Mouse (Mus musculus): ENCODE measurements around the gene Trp53. TPM values are rescaled to one million over a fixed set of nuclear protein-coding genes. Genes with fewer than 3 reads are reported as not detected.
A peak's percentile ranks its signal among the peaks of the same experiment; 100 is the strongest.

Gene Trp53
- polyA plus RNA-seq, 1 experiment from 2014 or later: 140 TPM

- Histone ChIP-seq H3K36me3 (peaks cover 39% of the 10 kb centered on the region), H3K4me2 (replicated peaks) (no peak overlapping the region), H3K27me3 (replicated peaks) (no peaks in the 10 kb centered on the region), H3K9ac (no peak overlapping the region), H3K4me1 (replicated peaks) (no peaks in the 10 kb centered on the region), H3K9me3 (no peaks in the 10 kb centered on the region), H3K27ac (no peak overlapping the region), H3K4me3 (replicated peaks) (no peak overlapping the region)
- 89% methylated on average over 22 of the region's 22 CpGs for WGBS
- no peak for ATAC-seq
These were observed 9.2 kb downstream of the Trp53 start for GRCm38 (mm10) chr11:69589207-69589834.

- peaks cover 39% of the 10 kb centered on the region for H3K36me3 ChIP-seq
- WGBS: 95% methylated on average over 8 of the region's 8 CpGs
These were observed 10.5 kb downstream of the Trp53 start for GRCm38 (mm10) chr11:69590622-69591021.

GRCm38 (mm10) chr11:69591424-69591823 is 11.3 kb downstream of the Trp53 start:
- Histone ChIP-seq H3K4me1 (replicated peaks) (no peaks in the 10 kb centered on the region), H3K27me3 (replicated peaks) (no peaks in the 10 kb centered on the region), H3K27ac (no peak overlapping the region), H3K36me3 (peaks cover 39% of the 10 kb centered on the region), H3K9me3 (no peaks in the 10 kb centered on the region), H3K9ac (no peak overlapping the region), H3K4me3 (replicated peaks) (no peak overlapping the region), H3K4me2 (replicated peaks) (no peak overlapping the region)
- no peak for ATAC-seq
- 87% methylated on average over 3 of the region's 3 CpGs for WGBS

More at GRCm38 (mm10) chr11:69590622-69591021, 10.5 kb downstream of the Trp53 start:
- Histone ChIP-seq H3K27me3 (replicated peaks) (no peaks in the 10 kb centered on the region), H3K4me1 (replicated peaks) (no peaks in the 10 kb centered on the region), H3K9me3 (no peaks in the 10 kb centered on the region), H3K27ac (no peak overlapping the region), H3K9ac (no peak overlapping the region), H3K4me2 (replicated peaks) (no peak overlapping the region), H3K4me3 (replicated peaks) (no peak overlapping the region)
- ATAC-seq: no peak

GRCm38 (mm10) chr11:69591899-69592637 is 11.9 kb downstream of the Trp53 start:
- Histone ChIP-seq H3K9ac (no peak overlapping the region), H3K4me3 (replicated peaks) (no peak overlapping the region), H3K4me1 (replicated peaks) (no peaks in the 10 kb centered on the region), H3K27me3 (replicated peaks) (no peaks in the 10 kb centered on the region), H3K4me2 (replicated peaks) (no peak overlapping the region), H3K36me3 (peaks cover 39% of the 10 kb centered on the region), H3K27ac (no peak overlapping the region), H3K9me3 (no peaks in the 10 kb centered on the region)
- no peak for ATAC-seq
- WGBS: 76% methylated on average over 7 of the region's 7 CpGs

GRCm38 (mm10) chr11:69592799-69593198 is 12.6 kb downstream of the Trp53 start:
- Histone ChIP-seq H3K27ac (no peak overlapping the region), H3K4me2 (replicated peaks) (no peak overlapping the region), H3K4me1 (replicated peaks) (no peaks in the 10 kb centered on the region), H3K9ac (no peak overlapping the region), H3K36me3 (peaks cover 33% of the 10 kb centered on the region), H3K4me3 (replicated peaks) (no peak overlapping the region), H3K9me3 (no peaks in the 10 kb centered on the region), H3K27me3 (replicated peaks) (no peaks in the 10 kb centered on the region)
- ATAC-seq: no peak
- WGBS: 82% methylated on average over 4 of the region's 4 CpGs

- H3K4me2 ChIP-seq (replicated peaks): no peak overlapping the region
- ATAC-seq: no peak
- 96% methylated on average over 6 of the region's 6 CpGs for WGBS
- H3K9me3 ChIP-seq: no peaks in the 10 kb centered on the region
- no peak overlapping the region for H3K27ac ChIP-seq
- no peaks in the 10 kb centered on the region for H3K27me3 ChIP-seq (replicated peaks)
- peaks cover 13% of the 10 kb centered on the region; the same call in 1 of the 2 replicates for H3K36me3 ChIP-seq
- H3K4me3 ChIP-seq (replicated peaks): no peak overlapping the region
- H3K4me1 ChIP-seq (replicated peaks): peaks cover 7% of the 10 kb centered on the region
- no peak overlapping the region for H3K9ac ChIP-seq
These were observed 14.7 kb downstream of the Trp53 start for GRCm38 (mm10) chr11:69594853-69595252.

DNA sequence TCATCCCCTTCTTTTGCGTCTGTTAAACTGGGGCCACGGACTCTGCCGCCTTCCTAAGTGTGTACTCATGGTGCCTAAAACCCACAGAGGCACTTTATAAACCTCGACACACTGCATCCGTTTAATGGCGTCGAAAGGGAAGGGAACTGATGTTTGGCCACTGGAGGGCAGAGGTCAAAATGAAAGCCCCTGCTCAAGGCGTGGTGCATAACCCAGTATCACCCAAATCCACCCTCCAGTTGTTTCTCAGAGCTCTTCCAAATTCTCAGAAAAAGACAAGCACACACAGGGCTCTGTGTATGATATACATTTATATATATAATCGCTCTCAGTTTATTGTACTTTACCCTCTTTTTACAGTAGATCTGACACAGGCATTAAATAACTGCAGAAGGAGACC is 19.3 kb downstream of the Trp53 start:
- 11% methylated on average over 9 of the region's 9 CpGs for WGBS
- ATAC-seq: no peak

DNA sequence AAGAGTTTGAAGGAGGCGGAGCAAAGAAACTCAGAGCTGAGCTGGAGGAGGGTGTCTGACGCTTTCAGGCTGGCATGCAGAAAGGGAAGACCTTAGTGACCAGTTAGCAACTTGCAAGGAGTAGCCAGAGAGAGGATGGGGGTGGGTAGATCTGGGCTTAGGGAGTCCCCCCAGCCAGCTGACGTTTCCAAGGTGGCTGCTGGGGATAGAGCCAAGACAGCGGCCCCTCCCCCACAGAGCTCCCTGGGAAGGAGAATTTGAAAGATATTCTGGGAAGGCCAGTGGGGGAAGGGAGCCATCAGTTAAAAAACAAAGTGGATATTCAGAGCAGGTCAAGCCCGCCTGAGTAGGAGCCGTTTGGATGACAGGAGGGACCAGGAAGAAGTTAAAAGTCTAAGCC is 19.9 kb downstream of the Trp53 start:
- Histone ChIP-seq H3K36me3 (no peaks in the 10 kb centered on the region), H3K27ac (peak overlapping the region; percentile 56; the same call in 1 of the 2 replicates), H3K9ac (no peak overlapping the region), H3K4me2 (replicated peaks) (peak overlapping the region; percentile 28), H3K9me3 (no peaks in the 10 kb centered on the region), H3K4me3 (replicated peaks) (no peak overlapping the region), H3K4me1 (replicated peaks) (peaks cover 40% of the 10 kb centered on the region), H3K27me3 (replicated peaks) (peaks cover 11% of the 10 kb centered on the region)
- ATAC-seq: peak; percentile 64
- 16% methylated on average over 6 of the region's 6 CpGs for WGBS

More for the DNA sequence above, 19.3 kb downstream of the Trp53 start:
- Histone ChIP-seq H3K9ac (no peak overlapping the region), H3K36me3 (no peaks in the 10 kb centered on the region), H3K9me3 (no peaks in the 10 kb centered on the region), H3K27me3 (replicated peaks) (peaks cover 8% of the 10 kb centered on the region; the same call in 1 of the 2 replicates), H3K4me2 (replicated peaks) (peak overlapping the region; percentile 28; the same call in 1 of the 2 replicates), H3K4me3 (replicated peaks) (no peak overlapping the region), H3K27ac (0 out of 2 replicates have a peak overlapping the region, but pooled peaks have one; percentile 14), H3K4me1 (replicated peaks) (peaks cover 36% of the 10 kb centered on the region)

DNA sequence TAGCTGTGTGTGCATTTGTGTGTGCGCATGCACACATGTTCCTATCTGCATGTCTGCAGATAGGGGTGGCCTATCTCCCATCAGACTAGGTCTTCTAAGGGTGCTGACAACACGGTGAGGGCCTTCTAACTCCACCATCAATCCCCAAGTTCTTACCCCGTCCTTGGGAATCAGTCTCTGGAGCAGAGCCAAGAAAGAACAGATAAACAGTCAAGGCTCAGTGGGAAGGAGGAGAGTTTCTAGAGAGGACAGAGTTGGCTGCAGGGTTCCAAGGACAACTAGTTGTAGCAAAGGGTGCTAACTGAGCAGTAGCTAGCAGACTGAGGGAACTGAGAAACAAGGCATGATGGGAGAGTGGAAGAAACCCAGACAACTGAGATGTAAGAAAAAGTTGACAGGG is 21.6 kb downstream of the Trp53 start:
- no peaks in the 10 kb centered on the region for H3K9me3 ChIP-seq
- no peak overlapping the region for H3K4me2 ChIP-seq (replicated peaks)
- H3K4me1 ChIP-seq (replicated peaks): peaks cover 50% of the 10 kb centered on the region
- no peak overlapping the region for H3K27ac ChIP-seq
- no peaks in the 10 kb centered on the region for H3K36me3 ChIP-seq
- no peak overlapping the region for H3K9ac ChIP-seq
- H3K27me3 ChIP-seq (replicated peaks): peaks cover 15% of the 10 kb centered on the region
- no peak overlapping the region for H3K4me3 ChIP-seq (replicated peaks)
- 57% methylated on average over 3 of the region's 3 CpGs for WGBS
- ATAC-seq: no peak

DNA sequence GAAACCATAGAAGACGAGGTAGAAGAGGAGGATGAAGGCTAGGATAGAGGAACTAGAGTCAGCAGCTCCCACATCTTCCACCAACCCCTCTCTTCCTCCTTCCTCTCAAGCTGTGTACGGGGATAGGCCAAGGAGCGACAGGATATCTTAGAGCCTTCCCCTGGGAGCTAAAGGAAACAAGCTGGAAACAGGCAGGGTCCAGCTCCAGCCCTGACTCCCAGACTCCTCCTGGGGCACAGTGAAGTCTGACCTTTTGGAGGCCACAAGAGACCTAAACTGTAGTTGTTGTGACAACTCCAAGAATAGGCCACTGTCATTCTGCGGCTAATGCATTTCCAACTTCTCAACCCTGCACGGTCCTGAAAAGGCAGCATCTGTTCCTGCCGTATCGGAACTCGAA is 23.4 kb downstream of the Trp53 start:
- no peak overlapping the region for H3K27ac ChIP-seq
- ATAC-seq: no peak
- no peak overlapping the region for H3K9ac ChIP-seq
- 86% methylated on average over 8 of the region's 8 CpGs for WGBS
- peaks cover 50% of the 10 kb centered on the region for H3K4me1 ChIP-seq (replicated peaks)
- no peaks in the 10 kb centered on the region for H3K36me3 ChIP-seq
- H3K4me3 ChIP-seq (replicated peaks): no peak overlapping the region
- no peak overlapping the region for H3K4me2 ChIP-seq (replicated peaks)
- peaks cover 15% of the 10 kb centered on the region for H3K27me3 ChIP-seq (replicated peaks)
- H3K9me3 ChIP-seq: no peaks in the 10 kb centered on the region

DNA sequence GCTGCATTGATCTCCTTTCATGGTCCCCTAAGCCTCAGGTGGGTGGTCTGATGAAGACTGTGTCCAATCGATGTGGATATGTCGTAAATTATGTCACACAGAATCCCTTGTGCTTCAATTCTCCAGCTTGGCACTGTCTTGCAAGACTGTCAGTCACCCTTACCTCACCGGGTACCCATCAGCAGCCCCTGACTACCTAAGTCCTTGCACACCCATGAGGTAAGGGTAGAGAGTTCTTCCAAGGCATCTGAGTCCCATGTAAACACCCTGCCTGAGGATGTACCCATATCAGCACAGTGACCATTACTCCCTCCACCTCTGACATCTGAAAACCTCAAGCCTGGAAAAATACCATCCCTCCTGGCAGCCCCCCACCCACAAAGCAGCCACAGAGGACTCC is 24.2 kb downstream of the Trp53 start:
- H3K36me3 ChIP-seq: no peaks in the 10 kb centered on the region
- H3K27me3 ChIP-seq (replicated peaks): peaks cover 15% of the 10 kb centered on the region
- peak overlapping the region; percentile 59; the same call in 1 of the 2 replicates for H3K4me3 ChIP-seq (replicated peaks)
- peaks cover 47% of the 10 kb centered on the region for H3K4me1 ChIP-seq (replicated peaks)
- H3K27ac ChIP-seq: no peak overlapping the region
- 53% methylated on average over 3 of the region's 3 CpGs for WGBS
- H3K9me3 ChIP-seq: no peaks in the 10 kb centered on the region
- no peak for ATAC-seq
- H3K9ac ChIP-seq: no peak overlapping the region; the same call in 1 of the 2 replicates
- H3K4me2 ChIP-seq (replicated peaks): peak overlapping the region; percentile 100

DNA sequence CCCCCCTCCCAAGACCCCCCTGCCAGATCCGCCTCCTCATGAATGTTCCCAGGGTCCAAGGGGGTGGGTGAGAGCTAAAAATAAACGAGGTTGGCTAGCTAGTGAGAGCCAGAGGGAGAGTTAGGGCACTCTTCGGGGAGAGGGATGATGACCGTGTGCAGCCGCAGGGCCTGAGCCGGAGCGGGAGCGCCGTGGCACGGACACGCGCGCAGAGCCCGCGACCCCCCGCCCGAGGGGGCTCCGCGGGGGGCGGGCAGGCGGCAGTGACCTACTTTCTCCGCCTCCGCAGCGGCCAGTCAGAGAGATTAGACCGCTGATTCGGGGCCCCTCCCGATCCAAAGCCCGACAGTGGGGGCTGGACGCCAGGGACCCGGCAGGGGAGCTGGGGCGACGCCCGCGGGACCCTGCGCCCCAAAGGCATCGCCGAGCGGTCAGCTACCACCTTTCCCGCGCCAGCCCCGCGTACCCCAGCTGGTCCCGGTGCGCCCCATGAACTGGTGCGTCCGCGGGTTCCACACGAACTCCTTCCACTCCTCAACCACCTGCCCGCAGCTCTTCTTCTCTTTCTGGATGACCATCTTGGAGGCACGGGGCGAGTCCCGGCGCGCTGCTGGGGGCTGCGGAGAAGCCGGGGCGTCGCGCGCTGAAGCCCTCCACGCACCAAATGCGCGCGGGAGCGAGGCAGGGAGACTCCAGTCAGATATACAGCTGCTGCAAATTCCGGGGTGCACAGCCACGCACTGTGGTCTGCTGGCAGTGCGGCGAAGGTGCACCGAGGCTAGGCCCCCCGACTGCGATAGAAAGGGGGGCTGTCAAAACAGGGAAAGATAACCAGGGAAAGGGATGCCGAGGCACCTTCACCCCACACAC is 24.9 kb downstream of the Trp53 start:
- WGBS: 1% methylated on average over 70 of the region's 73 CpGs
- H3K4me2 ChIP-seq (replicated peaks): peak overlapping the region; percentile 100
- peak overlapping the region; percentile 39 for H3K9ac ChIP-seq
- H3K36me3 ChIP-seq: no peaks in the 10 kb centered on the region
- H3K4me3 ChIP-seq (replicated peaks): peak overlapping the region; percentile 59
- no peaks in the 10 kb centered on the region for H3K9me3 ChIP-seq
- ATAC-seq: peak; percentile 45
- peaks cover 15% of the 10 kb centered on the region for H3K27me3 ChIP-seq (replicated peaks)
- peaks cover 41% of the 10 kb centered on the region for H3K4me1 ChIP-seq (replicated peaks)
- H3K27ac ChIP-seq: no peak overlapping the region
